Mouse (Mus musculus) embryonic facial prominence, embryonic 11.5 days (tissue): ENCODE data around the gene Spg11. TPM values are rescaled to one million over a fixed set of nuclear protein-coding genes. Genes with fewer than 3 reads are reported as not detected.
"Not testable (repeated sequence)": the region's sequence is repeated elsewhere in the genome, so short reads cannot be mapped to it uniquely, and the experiment has no call there.

Experiments used
- ATAC-seq: fragments of 200-750 bp; cut with Nextera tagmentation; replicated peaks from 2 replicates; pipeline ENCODE4 v1.8.0; 2017; ENCODE audit warnings: low read depth; ENCODE audit not compliant: insufficient number of reproducible peaks, low FRiP score, low TSS enrichment
- DNase-seq: peaks from one replicate; pipeline ENCODE4 v3.0.0-alpha.2; 2015; ENCODE audit warnings: low spot score
- H3K27ac ChIP-seq: fragments of 300-500 bp; sonication (generic); replicated peaks from 2 replicates; pipeline ENCODE4 v1.5.1; 2014; ENCODE audit warnings: mild to moderate bottlenecking, low read depth, low read length, control low read depth
- H3K27me3 ChIP-seq: fragments of 300-500 bp; sonication (generic); 2 replicates; pipeline ENCODE4 v1.6.1; 2014; ENCODE audit warnings: mild to moderate bottlenecking, low read length, moderate library complexity, mixed read lengths; ENCODE audit not compliant: control insufficient read depth, insufficient read depth
- H3K36me3 ChIP-seq: fragments of 300-500 bp; sonication (generic); replicated peaks from 2 replicates; pipeline ENCODE4 v1.6.1; 2014; ENCODE audit warnings: low read depth, mild to moderate bottlenecking, low read length, moderate library complexity, mixed read lengths; ENCODE audit not compliant: control insufficient read depth, insufficient read depth
- H3K4me1 ChIP-seq: fragments of 300-500 bp; sonication (generic); 2 replicates; pipeline ENCODE4 v1.6.1; 2014; ENCODE audit warnings: low read length, mixed read lengths; ENCODE audit not compliant: control insufficient read depth, insufficient read depth
- H3K4me2 ChIP-seq: fragments of 300-500 bp; sonication (generic); 2 replicates; pipeline ENCODE4 v1.6.1; 2014; ENCODE audit warnings: low read depth, mild to moderate bottlenecking, control low read depth, low read length, moderate library complexity
- H3K4me3 ChIP-seq: fragments of 300-500 bp; sonication (generic); 2 replicates; pipeline ENCODE4 v1.5.1; 2014; ENCODE audit warnings: low read depth, low read length, control low read depth
- H3K9ac ChIP-seq: fragments of 300-500 bp; sonication (generic); replicated peaks from 2 replicates; pipeline ENCODE4 v1.6.1; 2014; ENCODE audit warnings: mild to moderate bottlenecking, control low read depth, low read length
- H3K9me3 ChIP-seq: fragments of 300-500 bp; sonication (generic); replicated peaks from 2 replicates; pipeline ENCODE4 v1.6.1; 2016; ENCODE audit warnings: mild to moderate bottlenecking, low read length, inconsistent platforms, mixed read lengths; ENCODE audit not compliant: control insufficient read depth
- WGBS: fragments of 180-500 bp; shearing (Covaris S2); extraction: QIAGEN DNeasy Blood & Tissue Kit; methylation state at CpG from one replicate; pipeline ENCODE4 v1.1.7; 2014; 5-methylcytosine and 5-hydroxymethylcytosine counted together
- polyA plus RNA-seq: library from polyadenylated mRNA; unstranded; fragments of >200 nt; fragmentation: Nextera tagmentation; extraction: Ambion mirVana; gene quantifications from 2 replicates; pipeline ENCODE4 v1.2.1, GENCODE M21; 2014

Spg11 gene
- polyA plus RNA-seq, 1 experiment from 2014 or later, result 10.9 TPM

DNA sequence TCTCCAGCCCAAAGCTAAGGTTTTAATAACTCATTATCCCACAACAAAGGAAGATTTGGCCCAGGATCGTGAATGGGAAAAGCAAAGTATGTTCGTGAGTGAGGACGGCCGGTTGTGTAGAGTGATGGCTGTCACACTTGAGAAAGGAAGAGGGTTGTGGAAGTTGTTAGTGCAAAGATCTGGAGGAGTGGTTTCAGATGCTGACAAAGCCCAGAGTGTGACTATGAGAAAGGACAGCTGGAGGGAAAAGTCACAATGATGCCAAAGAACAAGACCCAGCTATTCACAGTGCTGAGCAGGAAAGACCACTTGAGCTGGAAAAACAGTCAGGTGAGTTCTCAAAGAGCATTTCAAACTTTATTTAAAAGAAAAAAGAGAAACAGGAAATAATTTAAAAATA is 8.5 kb downstream of the Spg11 start:
- no peak overlapping the region for H3K4me3 ChIP-seq
- DNase-seq, result no peak
- H3K27me3 ChIP-seq, result no peaks in the 10 kb centered on the region
- H3K9ac ChIP-seq, result no peak overlapping the region
- H3K4me1 ChIP-seq, result no peaks in the 10 kb centered on the region
- no peak overlapping the region for H3K27ac ChIP-seq
- ATAC-seq, result no peak
- no peak overlapping the region for H3K4me2 ChIP-seq
- no peaks in the 10 kb centered on the region for H3K9me3 ChIP-seq
- peaks cover 2% of the 10 kb centered on the region; the same call in 1 of the 2 replicates for H3K36me3 ChIP-seq
- 82% methylated on average over 4 of the region's 4 CpGs for WGBS

DNA sequence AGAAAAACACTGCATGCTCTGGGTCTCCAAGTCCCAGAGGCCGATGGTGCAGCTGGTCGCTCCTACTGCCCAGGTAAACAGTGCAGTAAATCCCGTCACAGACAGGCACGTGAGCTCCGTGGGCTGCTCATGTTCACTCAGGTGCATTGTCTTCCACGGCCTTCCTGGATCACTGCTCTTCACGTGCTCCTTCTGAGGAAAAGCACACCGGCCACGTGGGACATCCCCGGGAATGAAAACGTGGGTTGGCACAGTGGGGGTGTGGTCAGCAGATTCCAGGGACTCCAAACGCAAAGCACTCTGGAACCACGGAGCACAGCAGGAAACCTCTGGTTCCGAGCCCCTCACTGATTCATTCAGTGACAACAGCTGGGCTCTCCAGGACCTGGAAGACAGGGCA is 10.1 kb downstream of the Spg11 start:
- ATAC-seq, result no peak
- Histone ChIP-seq H3K27me3 (no peaks in the 10 kb centered on the region), H3K4me3 (no peak overlapping the region), H3K4me1 (no peaks in the 10 kb centered on the region), H3K27ac (no peak overlapping the region), H3K9ac (no peak overlapping the region), H3K36me3 (peaks cover 2% of the 10 kb centered on the region; the same call in 1 of the 2 replicates), H3K4me2 (no peak overlapping the region), H3K9me3 (no peaks in the 10 kb centered on the region)
- WGBS, result 80% methylated on average over 14 of the region's 14 CpGs
- no peak for DNase-seq

DNA sequence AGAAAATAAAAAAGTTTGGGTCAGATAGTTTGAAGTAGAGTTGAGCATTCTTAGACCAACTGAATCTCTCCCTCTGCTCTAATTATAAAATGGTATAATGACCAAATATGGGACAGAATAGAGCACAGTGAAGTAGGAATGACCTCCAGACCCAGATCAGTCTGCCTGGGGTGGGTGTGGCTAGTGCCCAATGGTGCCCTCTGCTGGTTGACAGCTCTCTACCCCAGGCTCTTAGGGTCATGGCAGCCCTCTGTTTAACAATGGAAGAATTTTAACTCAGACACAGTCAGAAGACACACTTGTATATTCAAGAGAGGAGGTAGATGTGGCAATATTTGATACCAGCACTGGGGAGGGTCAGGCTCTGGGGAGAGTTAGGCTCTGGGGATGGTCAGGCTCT is 16.1 kb downstream of the Spg11 start:
- H3K4me1 ChIP-seq, result no peaks in the 10 kb centered on the region
- no peak overlapping the region for H3K9ac ChIP-seq
- no peaks in the 10 kb centered on the region for H3K27me3 ChIP-seq
- ATAC-seq, result no peak
- H3K27ac ChIP-seq, result no peak overlapping the region
- DNase-seq, result no peak
- no peak overlapping the region for H3K4me3 ChIP-seq
- no peak overlapping the region for H3K4me2 ChIP-seq
- H3K36me3 ChIP-seq, result no peaks in the 10 kb centered on the region; the same call in 1 of the 2 replicates
- H3K9me3 ChIP-seq, result no peaks in the 10 kb centered on the region

DNA sequence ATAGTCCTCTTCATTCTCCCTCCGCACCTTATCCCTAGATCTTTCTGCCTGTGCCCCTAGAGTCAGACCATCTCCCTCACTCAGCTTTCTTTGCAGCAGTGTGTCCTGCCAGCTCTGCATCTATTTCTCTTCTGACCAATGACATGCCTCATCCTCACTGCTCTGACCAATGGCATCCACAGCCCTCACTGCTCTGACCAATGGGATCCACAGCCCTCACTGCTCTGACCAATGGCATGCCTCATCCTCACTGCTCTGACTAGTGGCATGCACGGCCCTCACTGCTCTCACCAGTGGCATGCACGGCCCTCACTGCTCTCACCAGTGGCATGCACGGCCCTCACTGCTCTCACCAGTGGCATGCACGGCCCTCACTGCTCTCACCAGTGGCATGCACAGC is 20.5 kb downstream of the Spg11 start:
- not testable (repeated sequence) for H3K4me1 ChIP-seq, H3K4me3 ChIP-seq, DNase-seq, H3K4me2 ChIP-seq, H3K27me3 ChIP-seq, H3K9ac ChIP-seq, H3K27ac ChIP-seq, H3K36me3 ChIP-seq, H3K9me3 ChIP-seq
- ATAC-seq, result 0 out of 2 replicates have a peak, but pooled peaks have one; percentile 56
- WGBS, result 83% methylated on average over 5 of the region's 5 CpGs

DNA sequence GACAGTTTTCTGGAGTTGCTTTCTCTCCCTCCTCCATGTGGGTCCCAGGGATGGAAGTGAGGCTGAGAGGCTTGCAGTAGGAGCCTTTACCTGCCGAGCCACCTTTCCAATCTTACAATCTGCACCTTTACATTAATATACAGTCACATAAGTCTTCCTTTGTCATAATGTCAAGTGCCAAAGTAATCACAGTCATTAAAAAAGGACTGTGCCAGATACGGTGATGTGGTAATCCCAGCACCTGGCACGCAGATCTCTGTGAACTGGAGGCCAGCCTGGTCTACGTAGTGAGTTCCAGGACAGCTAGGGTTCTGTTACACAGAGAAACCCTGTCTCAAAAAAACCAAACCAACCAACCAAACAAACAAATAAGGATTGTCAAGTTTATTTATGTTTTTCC is 24.3 kb downstream of the Spg11 start:
- Histone ChIP-seq H3K4me1 (no peaks in the 10 kb centered on the region), H3K27ac (no peak overlapping the region), H3K27me3 (no peaks in the 10 kb centered on the region), H3K4me3 (no peak overlapping the region), H3K9ac (no peak overlapping the region), H3K36me3 (no peaks in the 10 kb centered on the region), H3K4me2 (no peak overlapping the region), H3K9me3 (no peaks in the 10 kb centered on the region)
- ATAC-seq (no peak), DNase-seq (no peak)
- 95% methylated on average over 4 of the region's 4 CpGs for WGBS

DNA sequence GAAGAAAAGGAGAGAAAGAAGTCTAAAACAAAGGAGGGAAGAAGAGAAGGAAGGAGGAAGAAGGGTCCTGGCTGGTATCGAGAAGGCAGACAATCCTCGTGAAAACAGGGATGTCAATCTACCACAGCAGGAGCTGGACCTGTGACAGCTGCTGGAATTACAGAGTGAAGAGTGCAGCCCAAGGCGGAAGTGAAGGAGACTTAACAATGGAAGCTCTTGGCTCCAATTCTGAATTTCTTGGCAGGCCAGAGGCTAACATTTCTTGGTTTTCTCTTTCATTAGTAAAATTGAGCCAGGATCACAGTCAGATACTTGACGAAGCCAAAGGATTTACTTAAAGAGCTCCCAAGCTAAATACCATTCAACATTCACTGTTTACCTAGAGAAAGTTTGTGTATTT is 31.7 kb downstream of the Spg11 start:
- H3K9ac ChIP-seq, result no peak overlapping the region
- no peaks in the 10 kb centered on the region for H3K4me1 ChIP-seq
- H3K27me3 ChIP-seq, result no peaks in the 10 kb centered on the region
- ATAC-seq (no peak), DNase-seq (no peak)
- no peak overlapping the region for H3K4me2 ChIP-seq
- peaks cover 3% of the 10 kb centered on the region; the same call in 1 of the 2 replicates for H3K36me3 ChIP-seq
- H3K9me3 ChIP-seq, result no peaks in the 10 kb centered on the region
- H3K27ac ChIP-seq, result no peak overlapping the region
- 78% methylated on average over 4 of the region's 4 CpGs for WGBS
- H3K4me3 ChIP-seq, result no peak overlapping the region

DNA sequence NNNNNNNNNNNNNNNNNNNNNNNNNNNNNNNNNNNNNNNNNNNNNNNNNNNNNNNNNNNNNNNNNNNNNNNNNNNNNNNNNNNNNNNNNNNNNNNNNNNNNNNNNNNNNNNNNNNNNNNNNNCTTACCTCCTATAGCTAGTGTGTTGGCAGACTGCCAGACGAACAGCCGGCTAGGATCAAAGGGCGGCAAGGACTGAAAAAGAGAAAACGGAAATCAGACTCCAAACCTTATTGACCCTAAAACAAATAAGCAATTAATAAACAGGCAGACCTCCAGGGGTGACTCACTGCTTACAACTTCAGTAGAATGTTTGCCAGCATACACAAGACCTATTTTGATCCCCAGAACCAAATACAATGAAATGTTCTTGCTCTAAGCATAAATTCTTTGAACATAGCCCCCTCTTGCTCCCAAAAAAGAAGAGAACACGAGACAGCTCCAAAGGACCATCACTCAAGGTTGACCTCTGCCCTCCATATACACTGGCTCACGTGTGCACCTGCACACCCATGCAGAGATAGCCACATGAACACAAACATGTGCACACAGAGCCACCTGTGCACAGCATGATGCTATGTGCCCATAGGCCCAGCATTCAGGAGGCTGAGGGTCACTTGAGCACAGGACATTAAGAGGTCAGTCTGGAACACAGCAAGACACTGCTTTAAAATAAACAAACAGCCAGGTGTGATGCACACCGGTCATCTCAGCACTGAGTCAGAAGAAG is 36.3 kb downstream of the Spg11 start:
- H3K36me3 ChIP-seq, result peaks cover 3% of the 10 kb centered on the region; the same call in 1 of the 2 replicates
- DNase-seq (no peak), ATAC-seq (no peak)
- no peaks in the 10 kb centered on the region for H3K9me3 ChIP-seq
- no peaks in the 10 kb centered on the region for H3K27me3 ChIP-seq
- no peak overlapping the region for H3K27ac ChIP-seq
- H3K4me2 ChIP-seq, result no peak overlapping the region
- WGBS, result 67% methylated on average over 7 of the region's 7 CpGs
- H3K9ac ChIP-seq, result no peak overlapping the region
- H3K4me3 ChIP-seq, result no peak overlapping the region
- H3K4me1 ChIP-seq, result no peaks in the 10 kb centered on the region

DNA sequence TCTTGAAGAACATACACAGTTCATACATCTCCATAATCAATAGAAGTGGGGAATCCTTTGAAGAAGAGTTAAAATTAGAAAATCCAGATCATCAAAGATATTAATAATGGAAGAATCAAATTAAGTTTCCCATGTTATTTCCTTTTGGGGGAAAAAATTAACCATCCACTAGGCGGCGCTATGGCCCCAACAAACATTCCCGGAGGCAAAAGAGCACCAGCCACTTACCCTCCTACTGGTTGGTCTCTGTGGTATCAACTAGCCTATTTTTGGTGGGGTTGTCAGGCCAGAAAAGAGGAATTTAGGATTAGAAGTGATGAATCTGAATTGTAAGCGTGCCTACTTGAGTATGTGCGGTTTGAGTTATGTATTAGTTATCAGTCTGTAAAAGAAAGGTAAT is 48.3 kb downstream of the Spg11 start:
- DNase-seq (peak; percentile 74), ATAC-seq (no peak)
- WGBS, result 36% methylated on average over 5 of the region's 5 CpGs
- no peaks in the 10 kb centered on the region for H3K27me3 ChIP-seq
- H3K4me2 ChIP-seq, result no peak overlapping the region
- no peaks in the 10 kb centered on the region for H3K4me1 ChIP-seq
- H3K4me3 ChIP-seq, result no peak overlapping the region
- H3K9me3 ChIP-seq, result no peaks in the 10 kb centered on the region
- H3K27ac ChIP-seq, result no peak overlapping the region
- H3K36me3 ChIP-seq, result no peaks in the 10 kb centered on the region; the same call in none of the 2 replicates
- H3K9ac ChIP-seq, result no peak overlapping the region
